Mouse (Mus musculus) hindbrain, embryonic 15.5 days (tissue): ENCODE measurements around the gene Dtx3. TPM values are rescaled to one million over a fixed set of nuclear protein-coding genes. Genes with fewer than 3 reads are reported as not detected.
"Not testable (repeated sequence)": the region's sequence is repeated elsewhere in the genome, so short reads cannot be mapped to it uniquely, and the experiment has no call there.

Experiments
- ATAC-seq: fragments of 200-750 bp; cut with Nextera tagmentation; 2 replicates; pipeline ENCODE4 v1.8.0; 2017; ENCODE audit warnings: low read depth, moderate number of reproducible peaks, moderate TSS enrichment; ENCODE audit not compliant: low FRiP score
- H3K27ac ChIP-seq: fragments of 300-500 bp; sonication (generic); replicated peaks from 2 replicates; pipeline ENCODE4 v1.5.1; 2015; ENCODE audit warnings: mild to moderate bottlenecking, inconsistent platforms
- H3K27me3 ChIP-seq: fragments of 300-500 bp; sonication (generic); 2 replicates; pipeline ENCODE4 v1.6.1; 2015; ENCODE audit warnings: control low read depth, inconsistent platforms
- H3K36me3 ChIP-seq: fragments of 300-500 bp; sonication (generic); 2 replicates; pipeline ENCODE4 v1.6.1; 2015; ENCODE audit warnings: control low read depth, inconsistent platforms
- H3K4me1 ChIP-seq: fragments of 300-500 bp; sonication (generic); replicated peaks from 2 replicates; pipeline ENCODE4 v1.6.1; 2015; ENCODE audit warnings: control low read depth, inconsistent platforms
- H3K4me2 ChIP-seq: fragments of 300-500 bp; sonication (generic); 2 replicates; pipeline ENCODE4 v1.6.1; 2015; ENCODE audit warnings: moderate library complexity, mild to moderate bottlenecking, inconsistent platforms
- H3K4me3 ChIP-seq: fragments of 300-500 bp; sonication (generic); 2 replicates; pipeline ENCODE4 v1.5.1; 2015; ENCODE audit warnings: mild to moderate bottlenecking, inconsistent platforms
- H3K9ac ChIP-seq: fragments of 300-500 bp; sonication (generic); 2 replicates; pipeline ENCODE4 v1.6.1; 2015; ENCODE audit warnings: inconsistent platforms
- H3K9me3 ChIP-seq: fragments of 300-500 bp; sonication (generic); 2 replicates; pipeline ENCODE4 v1.6.1; 2016; ENCODE audit warnings: control low read depth, inconsistent platforms
- WGBS: fragments of 180-500 bp; shearing (Covaris S2); methylation state at CpG from one replicate; pipeline ENCODE4 v1.1.7; 2015; 5-methylcytosine and 5-hydroxymethylcytosine counted together
- polyA plus RNA-seq: library from polyadenylated mRNA; unstranded; fragments of >200 nt; fragmentation: Nextera tagmentation; extraction: Ambion mirVana; gene quantifications from 2 replicates; pipeline ENCODE4 v1.2.1, GENCODE M21; 2015

The Dtx3 gene
- polyA plus RNA-seq, 1 experiment from 2014 or later = 266 TPM

DNA sequence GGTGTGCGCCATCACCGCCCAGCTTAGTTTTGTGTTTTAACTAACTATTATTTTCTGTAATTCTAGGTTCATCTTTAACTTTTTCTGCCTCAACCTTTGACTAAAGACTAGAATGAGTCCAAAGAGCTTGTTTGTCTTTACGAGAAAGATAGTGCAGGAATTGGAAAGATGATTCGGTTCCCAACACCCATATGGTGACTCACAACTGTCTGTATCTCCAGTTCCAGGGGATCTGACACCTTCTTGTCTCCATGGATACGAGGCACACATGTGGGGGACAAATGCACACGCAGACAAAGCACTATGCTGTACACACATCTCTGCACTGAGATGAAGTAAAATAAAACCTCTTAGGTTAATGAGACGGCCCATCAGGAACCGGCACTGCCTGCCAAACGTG, 35.4 kb downstream of the Dtx3 start:
- Histone ChIP-seq H3K9me3 (no peaks in the 10 kb centered on the region), H3K4me3 (no peak overlapping the region), H3K9ac (no peak overlapping the region), H3K4me1 (no peaks in the 10 kb centered on the region), H3K27ac (no peak overlapping the region), H3K36me3 (no peaks in the 10 kb centered on the region), H3K4me2 (no peak overlapping the region), H3K27me3 (no peaks in the 10 kb centered on the region)
- ATAC-seq = no peak
- WGBS = 82% methylated on average over 9 of the region's 9 CpGs

DNA sequence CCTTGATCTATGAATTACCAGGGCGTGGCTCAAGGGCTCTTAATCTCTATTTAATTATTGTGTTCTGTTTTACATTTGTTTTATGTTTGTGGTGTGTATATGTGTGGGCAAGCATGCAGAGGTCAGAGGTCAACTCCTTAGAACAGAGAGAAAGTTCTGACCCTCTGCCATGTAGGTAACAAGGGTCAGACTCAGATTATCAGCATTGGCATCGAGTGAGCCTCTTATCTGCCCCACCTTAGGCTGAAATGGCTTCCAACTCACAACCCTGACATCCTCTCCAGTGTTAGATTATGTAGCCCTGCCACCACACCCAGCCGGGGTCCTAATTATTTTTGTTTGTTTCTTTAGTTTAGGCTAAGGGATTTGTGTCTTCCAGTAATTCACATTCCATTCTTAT, 37.1 kb downstream of the Dtx3 start:
- Histone ChIP-seq H3K27me3 (no peaks in the 10 kb centered on the region), H3K9ac (no peak overlapping the region), H3K4me3 (no peak overlapping the region), H3K9me3 (no peaks in the 10 kb centered on the region), H3K36me3 (no peaks in the 10 kb centered on the region), H3K4me2 (no peak overlapping the region), H3K4me1 (no peaks in the 10 kb centered on the region), H3K27ac (no peak overlapping the region)
- 86% methylated on average over 3 of the region's 3 CpGs for WGBS
- no peak for ATAC-seq

DNA sequence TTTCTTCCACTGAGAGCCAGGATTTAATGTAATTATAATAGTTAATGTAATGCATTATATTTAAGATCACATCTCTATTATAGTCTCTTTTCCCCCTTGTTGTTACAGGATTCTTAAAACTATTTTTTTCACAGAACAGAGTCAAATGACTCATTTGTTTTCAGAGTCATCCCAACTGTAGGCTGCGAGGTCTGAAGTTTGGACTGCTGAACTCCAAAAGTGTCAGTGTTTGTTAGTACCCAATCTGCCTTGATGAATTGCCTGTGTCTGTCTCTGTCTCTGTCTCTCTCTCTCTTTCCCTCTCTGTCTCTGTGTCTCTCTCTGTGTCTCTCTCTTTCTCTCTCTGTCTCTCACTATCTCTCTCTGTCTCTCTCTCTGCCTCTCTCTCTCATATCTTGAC, 39.0 kb downstream of the Dtx3 start:
- H3K36me3 ChIP-seq = no peaks in the 10 kb centered on the region
- no peak for ATAC-seq
- no peak overlapping the region for H3K4me3 ChIP-seq
- H3K4me2 ChIP-seq = no peak overlapping the region
- no peaks in the 10 kb centered on the region for H3K9me3 ChIP-seq
- WGBS = 90% methylated on average over 1 of the region's 1 CpGs
- H3K4me1 ChIP-seq = no peaks in the 10 kb centered on the region
- no peak overlapping the region for H3K27ac ChIP-seq
- H3K27me3 ChIP-seq = no peaks in the 10 kb centered on the region
- no peak overlapping the region for H3K9ac ChIP-seq

DNA sequence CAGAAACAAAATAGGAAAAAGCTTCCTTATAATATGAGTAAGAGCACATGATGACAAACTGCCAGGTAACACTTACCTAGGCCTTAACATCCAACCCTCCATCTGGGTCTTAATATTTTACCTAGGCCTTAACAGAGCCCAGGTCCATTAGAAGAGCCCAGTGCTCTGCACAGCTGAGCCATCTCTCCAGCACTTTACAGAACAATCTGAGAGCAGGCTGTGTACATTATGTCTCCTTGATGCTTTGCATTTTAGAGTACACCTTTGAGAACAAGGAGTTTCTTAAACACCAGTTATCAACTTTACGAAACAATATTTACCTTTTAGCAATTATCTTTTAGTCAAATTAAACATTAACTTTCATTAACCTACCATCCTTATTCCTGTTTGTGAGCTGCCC, 39.4 kb downstream of the Dtx3 start:
- Histone ChIP-seq H3K9me3 (no peaks in the 10 kb centered on the region), H3K36me3 (no peaks in the 10 kb centered on the region), H3K4me3 (no peak overlapping the region), H3K9ac (no peak overlapping the region), H3K4me1 (no peaks in the 10 kb centered on the region), H3K27me3 (no peaks in the 10 kb centered on the region), H3K27ac (no peak overlapping the region), H3K4me2 (no peak overlapping the region)
- 100% methylated on average over 1 of the region's 1 CpGs for WGBS
- no peak for ATAC-seq

DNA sequence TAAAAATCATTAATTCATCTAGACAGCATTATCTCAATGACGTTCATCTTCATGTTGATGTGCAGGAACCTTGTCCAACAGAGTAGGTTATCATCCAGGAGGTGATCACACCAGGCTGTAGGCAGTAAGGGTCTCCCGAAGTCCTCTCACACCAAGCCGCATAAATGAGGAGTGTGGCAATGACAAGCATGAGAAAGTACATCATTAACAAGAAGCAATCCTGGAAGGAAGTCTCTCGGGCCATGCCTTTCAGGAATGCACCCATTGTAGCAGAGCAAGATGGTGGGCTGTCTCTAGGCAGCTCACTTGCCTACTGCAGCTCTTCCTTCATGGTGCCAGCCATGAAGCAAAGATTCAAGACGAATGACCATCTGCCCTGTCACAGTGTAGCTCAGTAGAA, 40.9 kb downstream of the Dtx3 start:
- H3K9me3 ChIP-seq = no peaks in the 10 kb centered on the region
- no peak overlapping the region for H3K9ac ChIP-seq
- no peaks in the 10 kb centered on the region for H3K36me3 ChIP-seq
- ATAC-seq = no peak
- no peak overlapping the region for H3K4me3 ChIP-seq
- WGBS = 82% methylated on average over 5 of the region's 5 CpGs
- H3K27ac ChIP-seq = no peak overlapping the region
- H3K4me2 ChIP-seq = no peak overlapping the region
- no peaks in the 10 kb centered on the region for H3K4me1 ChIP-seq
- H3K27me3 ChIP-seq = no peaks in the 10 kb centered on the region

DNA sequence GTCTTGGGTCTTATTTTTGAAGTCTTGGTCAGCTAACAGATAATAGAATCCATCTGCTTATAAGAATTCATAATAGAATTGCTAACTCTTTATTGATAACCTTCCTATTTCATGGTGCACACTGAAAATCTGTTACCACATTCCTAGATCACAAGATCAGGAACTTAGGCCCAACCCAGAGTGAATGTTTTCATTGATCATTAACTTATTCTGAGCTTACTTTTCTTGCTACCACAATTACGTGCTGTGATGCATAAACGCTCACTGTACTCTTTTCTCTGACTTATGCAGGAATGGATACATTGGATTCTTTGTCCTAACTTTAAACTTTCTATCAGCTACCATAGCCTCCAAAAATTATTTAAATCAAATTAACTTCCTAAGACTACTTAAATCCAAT, 41.3 kb downstream of the Dtx3 start:
- 99% methylated on average over 2 of the region's 2 CpGs for WGBS
- Histone ChIP-seq H3K9me3 (no peaks in the 10 kb centered on the region), H3K36me3 (no peaks in the 10 kb centered on the region), H3K9ac (no peak overlapping the region), H3K4me3 (no peak overlapping the region), H3K27me3 (no peaks in the 10 kb centered on the region), H3K27ac (no peak overlapping the region), H3K4me2 (no peak overlapping the region), H3K4me1 (no peaks in the 10 kb centered on the region)
- ATAC-seq = no peak

DNA sequence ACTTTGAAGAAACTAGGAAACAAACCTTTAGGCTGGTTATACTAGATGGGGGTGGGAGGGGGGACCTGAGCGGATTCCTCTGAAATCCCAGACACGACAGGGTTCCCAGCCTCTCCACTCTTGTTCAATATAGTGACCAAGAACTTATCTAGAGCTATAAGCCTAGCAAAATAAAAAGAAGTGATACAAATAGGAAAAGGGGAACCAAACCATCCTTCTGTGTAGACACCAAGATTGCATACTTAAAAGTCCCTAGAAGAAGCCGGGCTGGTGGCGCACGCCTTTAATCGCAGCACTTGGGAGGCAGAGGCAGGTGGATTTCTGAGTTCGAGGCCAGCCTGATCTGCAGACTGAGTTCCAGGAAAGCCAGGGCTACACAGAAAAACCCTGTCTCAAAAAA, 42.2 kb downstream of the Dtx3 start:
- Histone ChIP-seq H3K27me3 (no peaks in the 10 kb centered on the region), H3K36me3 (no peaks in the 10 kb centered on the region), H3K9me3 (no peaks in the 10 kb centered on the region), H3K4me1 (no peaks in the 10 kb centered on the region), H3K27ac (no peak overlapping the region), H3K9ac (no peak overlapping the region), H3K4me2 (no peak overlapping the region), H3K4me3 (no peak overlapping the region)
- WGBS = 96% methylated on average over 7 of the region's 7 CpGs
- no peak for ATAC-seq

DNA sequence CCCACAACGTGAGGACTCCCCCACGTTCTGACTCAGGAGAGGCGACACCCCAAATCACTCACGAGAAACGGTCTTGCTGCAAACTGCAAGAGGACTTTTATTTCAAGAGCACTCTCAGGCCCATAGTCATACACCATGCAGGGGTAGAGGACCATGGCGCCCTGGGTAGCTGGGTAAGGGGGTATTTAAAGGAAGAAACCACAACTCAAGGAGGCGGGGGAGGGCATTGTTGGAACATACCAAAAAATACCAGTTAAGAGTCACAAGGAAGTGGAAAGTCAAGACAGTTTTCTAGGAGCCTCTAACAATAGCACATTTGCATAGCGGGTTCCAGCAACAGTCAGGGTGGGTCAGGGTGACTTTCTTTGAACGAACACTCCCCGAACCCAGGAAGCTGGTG, 43.0 kb downstream of the Dtx3 start:
- H3K4me1 ChIP-seq, ATAC-seq, H3K36me3 ChIP-seq, H3K27me3 ChIP-seq, H3K9ac ChIP-seq, H3K4me3 ChIP-seq, H3K4me2 ChIP-seq, H3K9me3 ChIP-seq, H3K27ac ChIP-seq: not testable (repeated sequence)
- 89% methylated on average over 10 of the region's 10 CpGs for WGBS

DNA sequence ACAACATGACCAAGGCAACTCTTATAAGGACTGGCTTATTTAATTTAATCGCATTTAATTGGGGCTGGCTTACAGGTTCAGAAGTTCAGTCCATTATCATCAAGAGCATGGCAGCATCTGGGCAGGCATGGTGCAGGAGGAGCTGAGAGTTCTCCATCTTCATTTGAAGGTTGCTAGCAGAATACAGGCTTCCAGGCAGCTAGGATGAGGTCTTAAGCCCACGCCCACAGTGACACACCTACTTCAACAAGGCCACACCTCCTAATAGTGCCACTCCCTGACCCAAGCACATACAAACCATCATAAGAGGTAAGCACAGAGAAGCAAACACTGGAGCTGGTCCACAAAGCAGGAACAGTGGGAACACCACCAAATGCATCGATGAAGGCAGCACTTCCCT, 44.3 kb downstream of the Dtx3 start:
- WGBS = 91% methylated on average over 3 of the region's 3 CpGs
- H3K27ac ChIP-seq, H3K36me3 ChIP-seq, ATAC-seq, H3K4me1 ChIP-seq, H3K9ac ChIP-seq, H3K9me3 ChIP-seq, H3K27me3 ChIP-seq, H3K4me2 ChIP-seq, H3K4me3 ChIP-seq: not testable (repeated sequence)

DNA sequence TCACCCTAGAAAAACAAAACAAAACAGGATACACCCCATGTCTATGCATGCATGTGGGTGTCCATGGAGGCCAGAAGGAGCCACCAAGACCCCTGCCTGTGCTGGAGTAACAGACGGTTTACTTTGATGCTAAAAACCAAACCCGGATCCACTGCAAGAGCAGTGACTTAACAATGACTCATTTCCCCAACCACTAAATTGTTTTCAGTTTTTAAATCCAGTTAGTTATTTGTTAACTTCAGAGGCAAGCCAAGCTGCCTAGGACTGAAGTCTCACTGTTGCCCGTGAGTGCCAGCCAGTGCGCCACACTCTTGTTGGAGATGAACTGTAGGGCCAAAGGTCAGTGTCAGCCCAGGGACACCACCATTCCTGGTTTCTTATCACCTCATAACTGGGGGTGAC, 45.1 kb downstream of the Dtx3 start:
- Histone ChIP-seq H3K4me3 (no peak overlapping the region), H3K4me2 (no peak overlapping the region), H3K4me1 (no peaks in the 10 kb centered on the region), H3K9ac (no peak overlapping the region), H3K36me3 (no peaks in the 10 kb centered on the region), H3K9me3 (no peaks in the 10 kb centered on the region), H3K27ac (no peak overlapping the region), H3K27me3 (no peaks in the 10 kb centered on the region)
- 89% methylated on average over 4 of the region's 4 CpGs for whole genome bisulfite sequencing
- no peak for ATAC-seq

DNA sequence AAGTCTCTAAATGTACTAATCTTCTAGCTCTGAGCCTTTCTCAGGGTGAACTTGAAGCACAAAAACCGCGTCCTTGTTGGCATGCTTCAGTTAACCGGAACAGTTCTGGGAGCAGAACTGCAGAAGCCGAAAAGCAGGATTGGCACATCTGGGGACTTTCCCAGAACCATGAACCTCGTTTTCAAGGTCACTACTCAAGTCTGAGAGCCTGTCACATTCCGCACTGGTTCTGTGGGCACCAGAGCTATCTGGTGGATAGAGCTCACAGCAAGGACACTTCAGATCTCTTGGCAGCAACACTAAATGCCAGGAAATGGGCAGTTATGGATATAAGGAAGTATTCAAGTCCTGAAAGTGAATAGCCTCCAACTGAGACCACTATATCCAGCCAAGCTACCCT, 48.4 kb downstream of the Dtx3 start:
- no peak overlapping the region for H3K9ac ChIP-seq
- no peaks in the 10 kb centered on the region for H3K9me3 ChIP-seq
- H3K4me3 ChIP-seq = no peak overlapping the region
- whole genome bisulfite sequencing = 77% methylated on average over 6 of the region's 6 CpGs
- H3K36me3 ChIP-seq = no peaks in the 10 kb centered on the region
- H3K4me2 ChIP-seq = no peak overlapping the region
- no peak for ATAC-seq
- H3K4me1 ChIP-seq = no peaks in the 10 kb centered on the region
- no peaks in the 10 kb centered on the region for H3K27me3 ChIP-seq
- H3K27ac ChIP-seq = no peak overlapping the region

DNA sequence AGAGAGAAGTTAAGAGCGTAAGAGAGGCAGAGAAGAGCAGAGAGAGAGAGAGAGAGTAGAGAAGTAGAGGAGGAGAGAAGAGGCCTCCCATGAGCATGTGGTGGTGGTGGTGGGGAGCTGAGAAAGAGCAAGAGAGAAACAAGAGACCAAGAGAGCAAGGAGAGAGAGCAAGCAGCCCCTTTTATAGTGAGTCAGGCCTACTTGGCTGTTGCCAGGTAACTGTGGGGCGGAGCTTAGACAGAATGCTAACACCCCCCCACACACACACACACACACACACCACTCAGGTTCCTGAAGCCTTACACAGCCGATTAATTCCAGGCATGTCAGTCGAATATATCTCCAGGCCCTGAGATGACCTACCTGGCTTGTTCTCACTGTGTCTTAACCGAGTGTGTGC, 50.2 kb downstream of the Dtx3 start:
- ATAC-seq = no peak

DNA sequence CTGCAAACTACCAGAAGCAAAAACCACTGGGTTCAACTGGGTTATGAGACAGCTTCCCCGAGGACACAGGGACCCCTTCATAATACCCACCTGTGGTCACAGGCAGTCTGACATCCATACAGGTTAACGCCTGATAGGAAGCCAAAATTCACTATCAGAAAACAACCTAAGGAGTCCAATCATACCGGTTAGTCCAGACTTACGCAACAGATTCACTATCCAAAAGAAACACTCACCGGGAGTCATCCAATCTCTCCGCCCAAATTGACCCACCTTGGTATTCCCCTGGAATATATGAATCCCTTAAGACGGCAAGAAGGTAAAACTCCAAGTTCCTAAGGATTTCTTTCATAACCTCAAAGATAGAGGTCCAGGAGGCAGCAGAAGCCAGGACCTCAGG, 51.0 kb downstream of the Dtx3 start:
- H3K27ac ChIP-seq = no peak overlapping the region
- H3K9me3 ChIP-seq = no peaks in the 10 kb centered on the region
- no peaks in the 10 kb centered on the region for H3K4me1 ChIP-seq
- ATAC-seq = no peak
- no peak overlapping the region for H3K4me3 ChIP-seq
- no peak overlapping the region for H3K4me2 ChIP-seq
- no peaks in the 10 kb centered on the region for H3K27me3 ChIP-seq
- no peaks in the 10 kb centered on the region for H3K36me3 ChIP-seq
- 93% methylated on average over 7 of the region's 7 CpGs for WGBS
- no peak overlapping the region for H3K9ac ChIP-seq

More for the DNA sequence above, 50.2 kb downstream of the Dtx3 start:
- Histone ChIP-seq H3K4me1 (no peaks in the 10 kb centered on the region), H3K4me2 (no peak overlapping the region), H3K36me3 (no peaks in the 10 kb centered on the region), H3K9me3 (no peaks in the 10 kb centered on the region), H3K9ac (no peak overlapping the region), H3K27me3 (no peaks in the 10 kb centered on the region), H3K27ac (no peak overlapping the region), H3K4me3 (no peak overlapping the region)
- 94% methylated on average over 5 of the region's 5 CpGs for WGBS
